Mouse (Mus musculus): ENCODE measurements around the gene Prdm16. TPM values are rescaled to one million over a fixed set of nuclear protein-coding genes. Genes with fewer than 3 reads are reported as not detected.

Prdm16 gene
- total RNA-seq, 2 experiments from 2014 or later = 4.0 to 4.7 TPM

GRCm38 (mm10) chr4:154348197-154348786, 288.4 kb downstream of the Prdm16 start:
- DNase-seq (ENCODE audit: low spot score in 2 of 2) = no peak

DNA sequence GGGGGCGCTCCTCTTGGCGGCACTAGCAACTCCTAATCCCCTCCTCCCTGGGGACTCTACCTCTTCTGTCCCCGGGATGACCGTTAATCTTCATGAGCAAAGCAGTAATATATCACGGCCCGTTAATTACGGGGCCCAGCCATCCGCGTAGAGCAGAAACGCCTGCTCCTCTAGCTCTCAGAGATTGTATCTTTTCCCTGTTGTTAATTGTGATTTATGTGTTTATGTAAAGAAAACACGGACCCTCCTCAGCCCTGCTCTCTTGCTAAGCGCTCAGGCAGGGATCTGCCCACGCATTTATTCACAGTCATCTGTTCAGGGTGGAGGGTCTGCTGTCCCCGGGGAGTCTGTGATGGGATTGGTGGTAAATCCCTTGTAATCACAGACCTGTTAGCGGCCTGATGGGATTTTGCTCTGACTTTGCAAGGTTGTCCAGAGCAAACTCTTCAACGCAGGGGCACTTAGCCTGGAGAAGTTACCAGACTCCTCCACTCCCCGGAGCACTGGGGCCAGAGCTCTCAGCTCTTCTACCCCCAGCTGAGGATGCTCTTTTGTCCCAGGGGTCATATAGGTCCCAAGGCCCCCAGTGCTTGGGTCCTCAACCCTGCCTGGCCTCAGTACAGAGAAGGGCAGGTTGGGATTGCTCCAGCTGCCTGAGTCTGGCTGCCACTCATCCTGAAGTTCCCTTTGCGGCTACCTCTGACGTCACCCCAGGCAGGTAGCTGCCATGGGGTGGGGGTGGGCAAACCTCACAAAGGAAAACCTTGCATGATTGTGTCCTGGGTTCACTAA, 289.7 kb downstream of the Prdm16 start:
- no peak for DNase-seq (ENCODE audit: low spot score in 2 of 2)

- no peak for DNase-seq (ENCODE audit: low spot score in 2 of 2)
These were observed 300.0 kb downstream of the Prdm16 start for GRCm38 (mm10) chr4:154336650-154337049.

DNA sequence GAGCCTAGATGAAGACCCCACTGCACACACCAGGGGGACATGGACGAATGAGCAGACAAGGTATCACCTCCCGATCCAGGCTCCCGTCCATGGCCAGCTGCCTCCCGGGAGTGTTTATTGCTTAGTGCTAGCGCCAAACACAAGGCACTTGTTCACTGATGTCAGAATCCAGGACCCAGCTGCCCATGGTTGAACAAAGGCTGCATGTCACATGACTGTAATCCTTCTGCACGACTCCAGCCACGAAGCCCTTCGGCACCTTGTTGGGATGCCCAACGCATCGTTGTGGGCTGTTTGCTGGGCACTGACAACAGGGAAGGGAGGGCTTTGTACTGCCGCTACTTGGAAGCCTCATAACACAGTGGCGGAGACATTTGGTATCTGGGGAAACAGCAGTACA, 300.9 kb downstream of the Prdm16 start, which contains the start of gene B230104I21Rik:
Gene B230104I21Rik (plus strand): TSS at position 367 of the 400 bp plus-strand sequence.
- DNase-seq (ENCODE audit: low spot score in 2 of 2) = no peak

DNA sequence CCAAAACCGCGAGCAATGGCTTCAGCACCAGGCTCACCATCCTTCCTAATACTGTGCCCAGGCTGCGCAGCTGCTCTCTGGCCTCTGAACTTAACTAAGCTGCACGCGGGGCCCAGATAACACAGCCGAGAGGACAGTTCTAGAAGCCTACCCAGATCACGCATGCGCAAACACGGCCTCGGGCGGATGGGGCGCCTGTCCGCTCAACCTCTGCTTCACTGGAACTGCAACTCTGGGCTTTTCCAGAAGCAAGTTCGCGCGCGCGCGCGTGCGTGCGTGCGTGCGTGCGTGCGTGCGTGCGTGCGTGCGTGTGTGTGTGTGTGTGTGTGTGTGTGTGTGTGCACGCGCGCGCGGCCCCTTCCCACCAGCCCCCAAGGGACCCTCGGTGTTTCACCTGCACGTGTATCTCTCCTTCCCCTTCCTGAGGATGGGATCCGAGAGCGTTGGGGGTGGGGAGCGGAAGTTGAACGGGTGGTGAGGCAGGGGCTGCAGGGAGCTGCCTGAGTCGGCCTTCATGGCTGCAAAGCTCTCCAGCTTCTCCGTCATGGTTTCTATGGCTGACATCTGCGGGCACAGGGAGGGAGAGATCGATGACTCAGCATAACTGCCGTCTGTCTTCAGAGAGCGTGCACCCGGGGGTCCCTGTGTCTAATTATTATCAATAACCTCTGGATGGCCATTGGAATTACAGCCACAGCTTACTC, 301.8 kb downstream of the Prdm16 start:
- DNase-seq (ENCODE audit: low spot score in 2 of 2) = no peak

DNA sequence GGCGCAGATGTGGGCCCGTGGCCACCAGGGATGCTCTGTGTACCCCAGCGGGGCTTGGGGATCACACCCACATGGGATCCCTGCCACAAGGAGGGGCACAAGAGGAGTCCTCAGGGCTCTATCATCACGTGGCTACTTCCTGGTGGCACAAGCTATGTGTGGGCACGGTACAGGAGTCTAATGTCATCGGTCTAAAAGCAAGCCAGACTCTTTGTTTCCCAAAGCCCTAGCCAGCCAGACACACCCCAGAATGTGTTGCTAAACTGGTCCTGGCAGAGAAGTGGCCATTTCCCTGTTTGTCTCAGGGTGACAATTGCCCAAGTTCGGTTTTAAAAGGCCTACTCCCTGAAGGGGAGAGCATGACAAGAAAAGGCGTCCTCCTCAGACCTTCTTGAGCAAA, 303.4 kb downstream of the Prdm16 start:
- DNase-seq (ENCODE audit: low spot score in 2 of 2) = no peak

DNA sequence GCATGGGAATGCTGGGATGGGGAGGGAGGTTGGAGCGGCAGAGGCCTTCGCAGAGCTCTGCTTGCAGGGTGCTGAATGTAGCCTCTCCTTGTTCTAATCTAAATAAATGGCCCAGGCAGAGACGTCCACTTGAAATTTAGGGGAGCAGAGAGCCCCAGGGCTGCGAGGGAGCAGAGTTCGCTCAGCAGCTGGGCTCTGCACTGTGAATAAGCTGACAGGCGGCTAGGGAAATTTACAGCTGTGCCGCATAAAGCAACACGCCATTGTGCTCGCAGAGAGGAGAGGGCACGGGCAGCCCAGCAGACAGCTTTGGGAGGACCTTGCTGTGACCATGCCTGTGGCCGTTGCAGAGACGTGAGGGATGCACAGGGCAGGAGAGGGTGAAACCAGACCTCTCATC, 305.4 kb downstream of the Prdm16 start:
- DNase-seq (ENCODE audit: low spot score in 2 of 2) = no peak

GRCm38 (mm10) chr4:154330001-154330400, 306.7 kb downstream of the Prdm16 start:
- no peak for DNase-seq (ENCODE audit: low spot score in 2 of 2)

DNA sequence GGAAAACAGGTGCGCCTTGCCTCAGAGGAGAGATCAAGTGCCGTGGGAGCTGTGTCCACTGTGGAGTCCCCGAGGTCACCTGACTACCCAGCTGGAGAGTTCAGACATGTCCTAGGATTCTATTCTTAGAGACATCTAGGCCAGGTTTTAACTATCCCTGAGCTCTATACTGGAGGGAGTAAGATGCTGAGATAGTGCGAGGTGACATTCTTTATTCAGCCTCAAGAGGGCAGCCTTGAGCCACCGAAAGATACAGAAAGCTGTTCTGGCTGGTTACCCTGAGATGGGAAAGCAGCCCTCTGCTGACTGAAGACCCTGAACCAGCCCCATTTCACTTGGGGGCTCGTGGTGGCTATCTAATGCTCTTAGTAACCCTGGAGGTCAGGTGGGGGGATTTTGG, 307.8 kb downstream of the Prdm16 start:
- peak in 1 of 2 experiments; percentile 60 for DNase-seq (ENCODE audit: low spot score in 2 of 2)

- no peak for DNase-seq (ENCODE audit: low spot score in 2 of 2)
These were observed 308.2 kb downstream of the Prdm16 start for GRCm38 (mm10) chr4:154328431-154328830.

- no peak for DNase-seq (ENCODE audit: low spot score in 2 of 2)
These were observed 311.3 kb downstream of the Prdm16 start for GRCm38 (mm10) chr4:154325410-154325809.

- DNase-seq (ENCODE audit: low spot score in 2 of 2) = no peak
These were observed 323.1 kb downstream of the Prdm16 start for GRCm38 (mm10) chr4:154313622-154313967.

DNA sequence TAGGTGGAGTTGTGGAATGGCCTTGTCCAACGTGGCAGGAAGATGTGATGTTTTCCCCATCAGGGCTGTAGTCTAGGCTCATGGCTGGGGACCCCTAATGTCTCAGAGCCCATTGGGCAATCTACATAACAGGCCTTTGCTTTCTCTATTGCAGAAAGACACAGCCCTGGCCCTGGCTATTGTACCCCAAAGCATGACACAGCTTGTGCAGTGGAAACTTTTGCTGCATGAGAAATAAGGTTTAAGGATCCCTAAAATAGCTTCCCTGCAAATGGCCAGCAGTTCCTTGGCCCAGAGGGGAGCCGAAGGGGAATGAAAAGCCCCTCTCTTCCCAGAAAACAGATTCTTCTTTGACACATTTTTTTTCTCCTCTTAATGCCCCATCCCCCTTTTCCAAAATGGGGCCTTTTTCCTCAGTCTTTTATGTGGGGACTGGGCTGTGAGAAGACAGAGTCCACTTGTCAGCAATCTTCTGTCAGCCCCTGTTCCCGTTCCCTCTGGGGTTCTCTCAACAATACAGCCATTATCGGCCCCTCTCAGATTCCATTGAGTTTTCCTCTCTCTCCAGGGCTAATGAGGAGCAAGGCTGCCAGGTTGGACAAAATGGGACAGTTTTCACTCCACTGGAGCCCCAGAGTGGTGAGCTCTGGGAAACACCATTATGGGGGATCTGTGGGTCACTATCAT, 323.6 kb downstream of the Prdm16 start:
- DNase-seq (ENCODE audit: low spot score in 2 of 2) = no peak

DNA sequence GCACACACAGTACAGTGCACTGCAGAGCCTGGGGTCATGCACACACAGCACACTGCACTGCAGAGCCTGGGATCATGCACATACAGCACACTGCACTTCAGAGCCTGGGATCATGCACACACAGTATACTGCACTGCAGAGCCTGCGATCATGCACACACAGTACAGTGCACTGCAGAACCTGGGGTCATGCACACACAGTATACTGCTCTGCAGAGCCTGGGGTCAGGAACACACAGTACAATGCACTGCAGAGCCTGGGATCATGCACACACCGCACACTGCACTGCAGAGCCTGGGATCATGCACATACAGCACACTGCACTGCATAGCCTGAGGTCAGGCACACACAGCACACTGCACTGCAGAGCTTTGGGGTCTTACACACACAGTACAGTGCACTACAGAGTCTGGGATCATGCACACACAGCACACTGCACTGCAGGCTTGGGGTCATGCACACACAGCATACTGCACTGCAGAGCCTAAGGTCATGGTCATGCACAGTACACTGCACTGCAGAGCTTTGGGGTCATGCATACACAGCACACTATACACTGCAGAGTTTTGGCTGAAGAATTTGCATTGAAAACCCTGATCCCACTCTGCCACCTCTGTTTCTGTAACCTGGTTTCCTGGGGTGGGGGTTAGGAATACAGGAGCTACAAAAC, 324.4 kb downstream of the Prdm16 start:
- no peak for DNase-seq (ENCODE audit: low spot score in 2 of 2)

DNA sequence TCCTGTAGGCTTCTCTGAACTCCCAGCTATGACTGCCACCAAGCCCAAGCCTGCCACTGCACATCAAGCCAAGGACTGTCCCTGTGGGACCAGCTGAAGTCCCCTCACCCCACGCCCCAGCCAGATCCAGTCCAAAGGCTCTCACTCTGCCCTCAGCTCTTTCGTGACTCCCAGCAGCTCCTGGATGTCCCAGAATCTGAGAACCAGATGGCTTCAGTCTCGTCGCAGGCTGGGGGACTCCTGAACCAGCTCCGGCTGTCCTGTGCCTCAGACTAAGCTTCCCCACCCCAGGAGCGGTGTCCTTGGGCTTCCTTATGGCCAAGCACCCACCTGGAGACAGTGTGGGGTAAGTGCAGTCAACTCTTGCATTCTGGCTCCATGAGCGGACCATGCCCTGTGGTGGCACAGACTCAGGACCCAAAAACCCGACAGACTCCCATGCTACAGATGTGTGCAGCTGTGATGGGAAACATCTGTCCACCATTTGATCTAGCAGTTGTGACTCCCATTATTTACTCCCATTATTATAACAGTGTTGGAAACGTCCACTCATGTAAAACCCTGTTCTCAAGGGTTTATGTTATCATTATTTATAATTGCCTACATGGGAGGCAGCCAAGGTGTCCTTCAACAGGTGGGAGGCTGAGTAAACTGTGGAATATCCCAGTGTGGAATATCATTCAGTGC, 326.0 kb downstream of the Prdm16 start:
- DNase-seq (ENCODE audit: low spot score in 2 of 2) = no peak

GRCm38 (mm10) chr4:154309131-154309530, 327.5 kb downstream of the Prdm16 start:
- DNase-seq (ENCODE audit: low spot score in 2 of 2) = no peak

GRCm38 (mm10) chr4:154301466-154301881, 335.2 kb downstream of the Prdm16 start, which contains the start of gene Arhgef16:
TSS of gene Arhgef16 (minus strand) at chr4:154301676.
- DNase-seq (ENCODE audit: low spot score in 2 of 2) = peak in 1 of 2 experiments; percentile 37

- DNase-seq (ENCODE audit: low spot score in 2 of 2) = no peak
These were observed 337.0 kb downstream of the Prdm16 start for GRCm38 (mm10) chr4:154299541-154300271.

- DNase-seq (ENCODE audit: low spot score in 2 of 2) = no peak
These were observed 338.9 kb downstream of the Prdm16 start for GRCm38 (mm10) chr4:154297761-154298160.

Data from gastrocnemius, postnatal 4 days (tissue).